Mouse (Mus musculus) kidney, adult 2 months (tissue): Measurements from ENCODE around the gene Zswim2.
"Not testable (repeated sequence)": the region's sequence is repeated elsewhere in the genome, so short reads cannot be mapped to it uniquely, and the experiment has no call there.

ENCODE experiments used
- CTCF ChIP-seq: fragments of 200-500 bp; conservative IDR thresholded peaks from 2 replicates; pipeline ENCODE4 v1.5.1; 2011; ENCODE audit warnings: low read depth, mild to moderate bottlenecking, control low read depth, low read length, moderate library complexity, mixed read lengths; ENCODE audit not compliant: insufficient read depth, insufficient read length
- POLR2A ChIP-seq: fragments of 200-500 bp; IDR thresholded peaks from one replicate; pipeline ENCODE4 v1.6.1; 2011; ENCODE audit warnings: low read depth, low read length, control low read depth

DNA sequence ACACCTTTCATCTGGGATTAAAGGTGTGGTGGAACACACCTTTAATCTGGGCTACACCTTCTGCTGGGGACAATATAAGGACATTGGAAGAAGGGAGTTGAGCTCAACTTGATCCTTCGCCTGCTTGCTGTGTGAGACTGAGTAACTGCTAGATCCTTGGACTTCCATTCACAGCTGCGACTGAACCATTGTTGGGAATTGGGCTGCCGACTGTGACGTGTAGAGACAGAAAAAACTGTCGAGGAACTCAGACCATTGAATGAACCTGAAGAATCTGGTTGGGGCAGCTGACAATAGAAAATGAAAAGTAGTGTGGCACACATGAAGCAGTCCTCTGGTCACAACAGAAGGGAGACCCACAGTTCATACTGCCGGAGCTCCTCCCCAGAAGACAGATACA, 14.4 kb upstream of the Zswim2 start, which contains the start of gene Gm13698:
- TF ChIP-seq CTCF, POLR2A: not testable (repeated sequence)
